Mouse (Mus musculus) fibroblast of lung, adult 2 months (primary cell): ENCODE measurements around the gene Scml4.

Experiments used
- DNase-seq: peaks from one replicate; pipeline ENCODE4 v3.0.0-alpha.2; 2011; ENCODE audit warnings: low read depth

The Scml4 gene

DNA sequence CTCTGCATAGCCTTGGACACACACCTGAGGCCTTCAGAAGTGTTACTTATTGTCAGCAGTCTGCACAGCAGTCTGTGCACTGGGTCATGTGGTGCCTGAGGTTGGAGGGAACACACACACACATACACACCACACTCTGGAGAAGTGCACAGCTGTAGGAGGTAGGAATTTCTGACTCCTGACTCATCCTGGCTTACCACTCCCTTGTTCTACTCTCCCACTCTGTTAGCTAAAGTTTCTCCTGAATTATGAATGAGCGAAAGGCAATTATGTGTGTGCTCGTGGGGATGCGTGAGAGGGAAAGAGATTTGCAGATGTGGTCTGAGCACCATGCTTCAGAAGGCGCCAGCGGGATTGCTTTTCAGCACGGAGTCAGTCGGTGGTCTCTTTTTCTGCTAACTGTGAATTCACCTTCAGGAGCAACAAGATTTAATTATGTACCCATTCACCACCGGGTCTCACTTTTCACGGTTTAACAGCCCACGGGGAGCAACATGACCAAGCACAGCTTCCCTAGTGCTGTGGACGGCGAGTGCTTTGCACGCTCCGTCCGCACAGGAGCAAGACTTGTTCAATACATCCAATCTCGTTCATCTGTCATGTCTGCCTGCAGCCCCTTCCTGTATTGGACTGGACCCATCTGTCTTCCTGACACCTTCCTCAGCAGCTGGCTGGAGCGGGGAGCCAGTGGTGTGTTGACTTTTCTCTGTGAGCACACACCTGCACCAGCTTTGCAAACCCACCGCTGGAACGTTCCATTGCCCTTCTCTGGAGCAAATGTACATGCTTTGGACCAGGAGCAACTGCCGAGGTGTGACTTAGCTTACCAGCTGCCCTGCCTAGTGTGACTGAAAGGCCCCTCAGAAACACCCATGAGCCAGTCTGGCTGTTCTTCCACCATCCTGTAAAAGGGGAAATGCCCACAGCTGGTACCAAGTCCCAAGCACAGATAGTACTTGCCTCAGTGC is 91.2 kb downstream of the Scml4 start:
- DNase-seq = no peak

DNA sequence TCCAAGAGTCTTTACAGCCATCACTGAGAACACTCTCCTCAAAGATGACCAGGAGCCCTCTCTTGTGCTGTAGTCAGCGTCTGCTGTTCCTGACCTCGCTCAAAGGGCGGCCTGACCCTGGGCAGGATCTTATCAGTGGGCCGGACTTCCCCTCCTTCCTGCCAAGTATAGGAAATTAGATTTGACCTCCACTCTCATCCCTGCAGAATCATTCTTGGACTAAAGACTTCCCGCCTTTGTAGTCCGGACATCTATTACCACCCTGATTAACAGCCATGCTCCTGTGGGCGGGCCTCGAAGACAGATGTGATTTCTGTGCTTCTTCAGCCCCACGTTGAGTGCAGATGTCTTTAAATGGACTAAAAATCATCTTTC is 91.9 kb downstream of the Scml4 start:
- no peak for DNase-seq

DNA sequence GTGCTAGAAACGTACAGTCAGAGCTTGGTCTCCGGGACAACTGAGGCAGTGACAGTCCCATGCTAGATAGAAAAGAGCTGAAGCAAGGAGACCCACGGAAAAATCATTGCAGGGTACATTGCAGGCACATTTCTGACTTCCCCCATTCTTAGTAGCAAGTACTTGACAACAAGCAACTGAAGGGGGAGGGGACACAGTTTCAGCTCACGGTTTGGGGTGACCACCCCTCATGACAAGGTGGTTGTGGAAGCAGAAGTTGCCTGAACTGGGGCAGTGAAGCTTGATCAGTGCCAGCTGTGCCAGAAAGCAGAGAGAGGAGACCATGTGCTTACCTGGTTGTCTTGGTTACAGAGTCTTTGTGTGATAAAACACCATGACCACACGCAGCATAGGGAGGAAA is 93.4 kb downstream of the Scml4 start:
- DNase-seq = no peak

DNA sequence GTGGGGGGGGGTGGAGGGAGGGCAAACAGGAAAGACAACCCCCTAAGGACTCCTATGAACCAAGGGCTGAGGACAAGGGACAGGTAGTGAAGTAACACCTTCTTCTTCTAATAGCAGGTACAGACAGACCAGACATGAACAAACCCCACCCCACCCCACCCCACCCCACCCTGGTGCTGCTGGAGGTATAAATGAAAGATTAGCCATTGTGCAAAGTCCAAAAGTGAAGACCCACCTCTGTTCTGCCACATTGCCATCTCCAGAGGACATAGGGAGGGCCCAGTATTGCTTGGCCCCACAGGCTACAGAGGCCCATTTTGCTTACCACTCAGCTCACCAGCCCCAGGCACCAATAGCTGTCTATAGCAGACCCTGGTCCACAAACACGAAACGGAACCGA is 95.0 kb downstream of the Scml4 start:
- DNase-seq = no peak

DNA sequence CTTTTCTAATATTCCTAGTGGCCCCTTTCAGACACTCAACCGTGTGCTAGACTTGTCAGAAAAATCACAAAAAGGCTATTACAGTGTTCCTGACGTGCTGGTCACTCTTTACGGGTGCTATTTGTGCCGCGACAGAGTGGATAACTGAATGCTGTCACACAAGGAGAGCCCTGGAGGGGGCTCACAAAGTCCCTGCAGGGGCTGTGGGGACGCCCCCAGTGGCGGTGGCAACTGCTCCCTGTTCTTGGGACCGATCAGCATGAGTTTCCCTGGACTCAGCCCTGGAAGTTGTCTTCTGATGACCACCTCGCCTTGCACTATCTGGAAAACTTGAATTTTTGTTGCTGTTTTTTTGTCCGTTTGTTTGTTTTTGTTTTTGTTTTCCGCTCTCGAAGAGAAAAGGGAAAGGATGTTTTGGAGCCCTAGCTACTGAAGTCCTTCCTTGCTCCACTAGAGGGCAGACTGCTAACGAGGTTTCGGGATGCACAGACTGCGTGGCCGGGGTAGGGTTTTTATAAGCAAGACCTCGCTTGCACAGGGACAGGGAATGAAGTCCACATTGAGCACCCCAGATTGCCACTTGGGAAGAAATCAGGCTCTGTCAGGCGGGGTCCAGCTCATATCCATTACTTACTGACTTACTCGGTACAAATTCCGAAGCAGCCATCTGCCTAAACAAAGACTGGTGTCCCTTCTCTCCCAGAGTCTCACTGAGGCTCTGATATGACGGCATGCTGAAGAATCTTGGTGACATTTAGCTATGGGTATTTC is 97.9 kb downstream of the Scml4 start:
- no peak for DNase-seq

DNA sequence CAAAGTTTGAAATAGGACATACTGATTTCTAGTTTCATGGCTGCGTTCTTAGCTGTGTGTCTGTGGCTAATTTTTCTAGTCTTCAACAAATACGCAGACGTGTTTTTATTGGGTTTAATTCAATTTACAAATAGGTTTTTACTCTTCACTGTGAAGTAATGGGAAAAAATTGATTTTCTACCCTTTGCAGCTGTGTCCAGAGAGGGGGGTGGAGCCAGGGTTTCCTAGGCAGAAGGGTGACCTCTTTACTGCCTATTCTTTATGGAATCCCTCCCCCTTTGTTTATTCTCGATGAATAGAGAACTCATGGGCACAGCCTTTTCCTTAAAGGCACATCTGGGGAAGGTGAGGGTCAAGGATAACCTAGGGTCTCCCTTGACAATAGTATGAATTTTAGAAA is 98.5 kb downstream of the Scml4 start:
- no peak for DNase-seq

DNA sequence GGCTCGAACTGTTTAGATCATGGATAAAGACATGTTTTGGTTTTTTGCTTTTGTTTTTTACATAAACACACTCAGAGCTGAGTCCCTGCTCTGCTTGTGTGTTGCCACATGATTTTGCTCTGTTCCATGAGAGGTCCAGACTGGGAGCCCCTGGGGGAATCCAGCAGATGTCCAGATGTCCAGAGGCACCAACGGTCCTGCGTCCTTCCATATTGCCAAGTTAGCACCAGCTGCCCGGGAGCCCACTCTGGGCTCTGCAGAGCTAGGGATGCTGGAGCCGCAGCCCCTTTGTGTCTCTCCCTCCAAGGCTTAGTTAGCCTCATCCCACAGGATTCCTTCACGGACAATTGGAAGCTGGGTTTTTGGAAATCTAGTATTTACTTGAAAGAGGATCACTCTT is 101.6 kb downstream of the Scml4 start:
- no peak for DNase-seq

DNA sequence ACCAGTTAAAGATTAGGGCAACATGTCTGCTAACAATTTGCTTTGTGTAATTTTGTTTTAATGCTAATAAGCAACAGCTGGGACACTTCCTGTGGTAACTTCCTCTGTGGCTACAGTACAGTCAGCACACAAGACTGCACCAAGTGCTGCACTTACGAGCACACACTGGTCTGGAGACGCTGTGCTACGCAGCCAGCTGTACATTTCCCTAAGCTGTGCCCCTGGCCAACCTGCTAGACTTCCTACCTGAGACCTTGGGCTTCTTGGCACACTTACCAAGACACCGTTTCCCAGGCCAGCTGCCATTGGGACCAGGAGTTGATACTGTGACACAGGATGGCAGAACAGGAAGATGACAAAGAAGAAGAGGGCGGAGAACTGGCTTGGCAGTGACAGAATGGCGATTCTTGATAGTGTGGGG is 102.0 kb downstream of the Scml4 start:
- no peak for DNase-seq

DNA sequence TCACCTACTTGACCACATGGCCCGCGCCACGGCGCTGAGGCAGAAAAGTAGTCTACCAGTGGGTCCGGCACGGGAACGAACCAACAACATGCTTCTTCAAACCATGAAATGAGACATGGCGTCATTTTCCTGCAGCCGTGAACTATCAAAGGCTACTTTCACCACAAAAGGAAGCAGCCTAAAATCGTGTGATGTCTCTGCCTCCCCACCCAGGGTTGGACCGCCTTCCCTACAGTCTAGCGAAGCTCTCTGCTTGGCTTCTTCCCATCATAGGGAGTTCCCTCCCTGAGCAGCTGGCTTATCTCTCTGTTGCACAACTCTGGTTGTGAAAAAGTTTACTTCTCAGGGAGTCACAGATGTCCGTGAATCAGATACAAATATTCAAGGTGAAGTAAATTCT is 102.5 kb downstream of the Scml4 start:
- no peak for DNase-seq

DNA sequence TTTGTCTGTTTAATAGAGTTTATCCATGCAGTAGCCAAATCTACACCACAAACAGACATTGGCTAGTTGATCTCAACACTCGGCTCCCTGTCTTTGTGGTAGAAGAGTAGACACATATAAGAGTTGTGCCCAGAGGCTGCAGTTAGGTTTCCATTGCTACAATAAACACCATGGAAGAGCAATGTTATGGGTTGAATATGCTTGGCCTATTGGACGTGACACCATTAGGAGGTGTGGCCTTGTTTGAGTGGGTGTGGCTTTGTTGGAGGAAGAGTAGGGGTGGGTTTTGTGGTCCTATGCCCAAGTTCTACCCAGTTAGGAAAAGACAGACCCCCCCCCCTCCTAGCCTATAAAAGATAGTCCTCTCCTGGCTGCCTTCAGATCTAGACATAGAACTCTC is 102.9 kb downstream of the Scml4 start:
- no peak for DNase-seq

DNA sequence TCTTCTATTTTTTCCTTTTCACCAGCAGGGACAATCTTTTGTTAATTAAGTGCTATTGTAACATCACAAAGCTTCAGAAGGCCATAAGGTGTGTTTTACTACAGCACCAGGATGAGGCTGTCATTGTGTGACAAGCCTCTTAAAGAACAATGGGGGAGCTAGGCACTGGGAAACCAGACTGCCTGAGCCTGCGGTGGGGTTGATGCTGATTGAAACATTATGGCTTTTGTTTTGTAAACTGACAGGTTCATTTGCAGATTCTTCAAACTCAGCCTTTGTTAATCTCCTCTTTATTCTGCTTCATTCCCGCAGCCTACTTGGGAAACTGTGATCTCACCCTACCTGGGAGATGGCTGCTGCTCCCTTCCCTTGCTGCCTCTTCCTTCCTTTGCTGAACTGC is 108.2 kb downstream of the Scml4 start:
- no peak for DNase-seq

DNA sequence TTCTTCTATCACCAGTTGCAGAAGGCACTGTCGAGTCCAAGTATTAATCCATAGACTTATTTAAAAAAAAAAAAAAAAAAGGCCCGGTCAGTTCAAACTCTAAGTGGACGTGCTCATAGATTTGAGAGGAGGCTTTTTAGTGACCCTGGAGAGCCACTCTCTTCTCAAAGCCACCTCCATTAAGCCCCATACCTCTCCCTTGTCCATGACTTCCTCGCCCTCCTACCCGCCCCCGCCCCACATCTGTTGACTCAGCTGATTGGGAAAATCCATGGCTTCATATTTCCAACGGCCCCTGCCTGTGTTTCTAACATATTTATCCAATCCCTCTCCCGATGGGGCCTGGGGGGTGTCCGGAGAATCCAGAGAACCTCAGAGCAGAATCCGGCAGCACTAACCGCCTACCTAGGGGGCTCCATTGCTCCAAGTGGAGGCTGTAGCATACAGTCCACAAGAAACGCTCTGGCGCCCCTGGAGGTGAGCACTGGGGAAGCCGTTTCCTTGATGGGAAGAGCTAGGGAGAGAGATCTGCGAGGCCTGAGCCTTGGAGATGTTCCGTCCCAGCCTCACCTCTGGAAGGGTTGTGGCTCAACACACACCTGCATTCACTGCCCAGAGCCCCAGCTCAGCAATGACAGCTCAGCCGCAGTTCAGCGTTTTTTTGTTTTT is 112.5 kb downstream of the Scml4 start:
- no peak for DNase-seq

DNA sequence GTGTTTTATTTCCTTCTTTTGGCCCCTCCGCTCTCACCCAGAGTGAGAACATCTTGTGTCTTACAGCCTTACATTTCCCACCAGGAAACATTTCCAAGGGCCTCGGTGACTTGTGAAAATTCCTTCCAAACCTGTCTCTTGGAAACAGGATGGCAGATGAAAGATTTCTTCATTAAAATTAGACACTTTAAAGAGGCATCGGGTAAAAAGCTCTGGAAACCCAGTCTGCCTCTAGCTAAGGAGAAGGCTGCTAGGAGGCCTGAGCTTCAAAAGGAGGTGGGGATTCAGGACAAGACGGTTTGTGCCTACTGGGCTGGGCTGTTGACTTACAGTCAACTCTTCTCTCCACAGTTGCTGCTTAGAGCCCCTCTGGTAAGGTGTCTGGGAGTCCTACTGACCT is 113.4 kb downstream of the Scml4 start:
- no peak for DNase-seq

DNA sequence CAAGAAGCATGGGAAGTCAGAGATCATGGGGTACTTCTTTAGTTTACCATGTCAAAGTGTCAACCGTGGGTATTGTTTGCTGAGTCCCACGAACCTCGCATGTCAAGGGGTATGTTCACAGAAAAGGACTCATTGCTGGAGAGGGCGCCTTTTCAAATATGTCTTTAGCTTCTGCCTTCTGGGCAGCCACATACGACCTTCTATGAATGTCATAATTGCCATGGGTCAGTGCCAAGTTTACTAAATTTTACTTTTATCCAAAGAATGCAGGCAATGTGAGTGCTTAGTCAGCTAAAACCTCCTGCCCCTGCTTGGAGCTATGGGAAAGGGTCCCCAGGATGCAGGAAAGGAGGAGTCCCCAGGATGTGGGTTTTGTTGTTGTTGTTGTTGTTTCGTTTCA is 116.4 kb downstream of the Scml4 start:
- DNase-seq = no peak

DNA sequence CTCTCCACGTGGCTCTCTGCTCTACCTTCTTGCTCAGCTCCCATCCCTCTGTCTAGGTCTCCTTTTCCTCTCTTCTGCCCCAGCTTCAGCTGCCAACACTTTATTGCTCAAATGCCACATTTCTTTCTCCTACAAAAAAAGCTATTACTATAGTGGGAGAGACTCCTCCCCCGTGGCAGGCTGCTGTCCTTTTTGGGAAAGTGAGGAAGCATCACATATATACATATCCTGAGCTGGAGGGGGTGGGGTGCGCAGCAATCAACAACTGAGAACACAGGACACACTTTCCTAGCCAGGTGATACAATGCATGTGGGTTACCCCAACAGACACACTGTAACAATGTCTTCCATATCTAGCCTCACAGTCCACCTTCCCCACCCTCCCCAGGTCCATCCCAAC is 118.2 kb downstream of the Scml4 start:
- no peak for DNase-seq

DNA sequence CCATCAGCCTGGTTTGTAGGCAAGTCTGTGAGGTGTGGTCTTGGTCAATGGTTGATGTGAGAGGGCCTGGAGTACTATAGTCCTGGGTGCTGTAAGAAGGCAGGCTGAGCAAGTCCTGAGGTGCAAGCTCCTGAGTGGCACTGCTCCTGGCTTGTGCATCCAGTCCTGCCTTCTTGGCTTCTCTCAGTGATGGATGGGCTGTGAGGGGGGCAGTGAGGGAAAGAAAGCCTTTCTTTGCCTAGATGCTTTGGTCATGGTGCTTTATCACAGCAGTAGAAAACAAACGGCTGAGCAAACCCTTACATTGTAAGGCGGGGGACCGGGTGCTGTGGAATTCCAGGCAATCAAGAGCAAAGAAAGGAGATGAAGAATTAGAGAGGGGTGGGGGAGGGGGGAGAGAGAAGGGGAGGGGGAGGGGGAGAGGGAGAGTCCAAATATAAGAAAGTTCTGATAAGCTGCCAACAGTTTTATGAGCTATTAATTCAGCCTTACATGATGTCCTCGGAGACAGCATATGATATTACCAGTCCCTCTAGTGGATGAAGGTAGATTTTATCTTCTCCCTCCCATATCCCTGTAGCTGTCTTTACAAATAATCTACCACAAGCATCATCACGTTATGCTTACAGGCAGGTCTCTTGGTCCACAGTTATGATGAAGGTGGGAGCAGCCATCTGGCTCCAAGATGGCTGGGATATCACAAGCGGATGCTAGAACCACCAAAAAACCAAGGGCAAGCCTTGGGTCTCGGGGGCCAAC is 121.0 kb downstream of the Scml4 start:
- no peak for DNase-seq

DNA sequence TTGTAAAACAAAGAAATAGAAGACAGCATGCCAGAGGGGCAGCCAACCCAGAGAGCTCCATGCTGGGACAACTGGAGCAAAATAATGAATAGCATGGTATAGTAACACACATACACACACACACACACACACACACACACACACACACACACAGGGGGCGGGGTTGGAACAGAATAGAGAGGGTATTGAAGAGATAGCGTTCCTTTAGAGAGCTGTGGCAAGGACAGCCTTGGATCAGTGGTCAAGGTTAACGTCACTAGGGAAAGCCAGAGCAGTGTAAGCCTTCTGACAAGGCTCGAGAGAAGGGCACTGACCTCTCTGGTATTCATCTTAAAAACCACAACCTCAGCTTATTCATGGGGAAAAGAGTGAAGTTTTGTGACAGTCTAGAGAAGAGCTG is 124.7 kb downstream of the Scml4 start:
- no peak for DNase-seq

DNA sequence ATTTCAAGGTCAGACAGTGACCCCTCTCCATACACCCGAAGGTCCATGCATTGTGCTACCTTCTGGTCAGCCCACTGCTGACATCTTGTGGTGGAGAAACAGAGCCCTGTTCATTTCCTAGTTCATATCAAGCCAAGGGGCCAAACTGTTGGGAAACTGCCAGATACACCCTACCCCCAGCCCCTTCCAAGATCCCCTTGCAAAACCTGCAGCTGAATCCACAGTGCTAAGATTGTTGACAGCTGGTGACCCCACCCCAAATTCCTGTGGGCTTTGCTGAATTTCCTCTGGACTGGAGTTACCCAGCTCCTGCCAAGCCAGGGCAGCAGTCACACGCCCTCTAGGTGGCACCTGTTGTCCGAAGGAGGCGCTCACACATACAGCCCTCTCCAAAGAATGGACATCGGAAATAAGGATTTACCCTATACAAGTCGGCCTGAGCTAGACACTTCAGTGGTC is 127.5 kb downstream of the Scml4 start:
- peak; percentile 66 for DNase-seq

DNA sequence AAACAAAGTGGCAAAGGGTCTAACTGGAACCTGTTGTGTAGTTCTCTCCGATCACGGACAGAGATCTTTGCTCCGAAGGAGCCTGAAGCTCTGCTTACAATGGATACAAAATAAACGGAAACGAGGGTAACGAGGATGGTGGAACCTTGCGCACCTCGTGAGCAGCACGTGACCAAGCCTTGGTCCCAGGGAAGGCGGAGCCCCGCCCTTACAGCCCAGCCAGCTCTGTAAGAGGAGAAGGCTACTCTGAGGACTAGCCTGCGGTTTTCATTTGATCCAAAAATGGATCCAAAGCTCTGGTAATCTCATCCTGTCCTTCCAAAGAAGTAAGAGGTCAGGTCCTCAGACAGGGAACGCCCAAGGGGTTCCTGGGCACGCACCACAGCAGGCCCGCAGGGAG is 128.5 kb downstream of the Scml4 start:
- DNase-seq = peak; percentile 20

DNA sequence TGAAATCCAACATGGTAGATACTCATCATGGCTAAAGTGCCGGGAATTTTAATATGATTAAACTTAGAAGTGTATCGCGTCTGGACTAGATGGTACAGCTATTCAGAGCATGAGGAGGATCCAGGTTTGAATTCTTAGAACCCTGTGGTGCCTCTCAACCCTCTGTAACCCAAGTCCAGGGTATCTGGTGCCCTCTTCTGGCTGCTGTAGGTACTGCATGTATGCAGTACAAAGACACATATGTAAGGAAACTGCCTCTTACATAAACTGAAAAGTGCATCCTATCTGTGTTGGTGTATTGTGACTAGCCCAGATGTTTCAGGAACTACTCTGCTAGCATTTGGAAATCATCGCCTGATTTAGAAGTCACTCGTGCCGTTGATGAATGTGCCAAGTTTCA is 129.7 kb downstream of the Scml4 start:
- DNase-seq = peak; percentile 36

DNA sequence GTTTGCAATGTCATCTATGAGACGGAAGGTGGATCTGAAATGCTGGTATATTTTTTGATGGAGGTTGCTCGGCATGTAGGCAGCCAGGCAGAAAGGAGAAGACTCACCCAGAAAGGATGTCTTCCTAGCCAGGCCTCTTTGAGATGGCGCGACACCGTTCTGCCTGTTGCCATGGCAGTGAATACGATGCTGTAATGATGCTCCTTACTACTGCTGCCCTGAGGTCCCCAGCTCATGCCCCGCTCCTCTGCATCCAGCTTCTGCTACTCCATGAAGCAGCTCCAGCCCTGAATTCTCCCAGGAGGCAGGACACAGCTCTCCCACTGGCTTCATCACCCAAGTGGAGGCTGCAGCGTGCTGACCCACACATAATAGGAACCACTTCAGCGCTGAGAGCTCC is 130.8 kb downstream of the Scml4 start:
- DNase-seq = no peak

DNA sequence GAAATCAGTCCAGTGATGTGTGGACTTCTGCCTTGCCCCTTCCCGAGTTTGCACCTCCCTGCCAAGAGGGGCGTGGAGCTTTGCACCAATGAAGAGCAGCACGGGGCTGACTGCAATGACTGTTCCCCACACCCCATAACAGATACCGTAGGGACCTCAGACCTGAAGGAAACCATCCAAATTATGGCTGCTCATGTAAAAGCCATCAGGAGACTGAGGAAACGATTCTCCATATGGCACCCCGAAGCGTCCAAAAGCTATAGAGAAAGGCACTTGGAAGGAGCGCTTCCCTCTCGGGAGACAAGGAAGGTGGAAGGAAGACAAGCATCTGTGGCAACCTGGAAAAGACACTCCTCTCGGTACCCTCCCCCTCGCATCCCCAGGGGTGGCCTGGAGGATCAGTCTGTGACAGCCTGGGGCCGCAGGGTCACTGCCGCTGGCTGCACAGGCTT is 134.2 kb downstream of the Scml4 start:
- DNase-seq = no peak
